Mouse (Mus musculus) E14TG2a.4 (cell line): ENCODE measurements around the gene Khnyn.

Experiments
- CTCF ChIP-seq: conservative IDR thresholded peaks from 2 replicates; pipeline ENCODE4 v1.5.1; 2014; ENCODE audit warnings: low read length
- NANOG ChIP-seq: IDR thresholded peaks from 2 replicates; pipeline ENCODE4 v1.6.1; 2014; ENCODE audit warnings: borderline replicate concordance, low read length, mixed read lengths
- POU5F1 ChIP-seq: IDR thresholded peaks from 2 replicates; pipeline ENCODE4 v1.6.1; 2014; ENCODE audit warnings: low read length, borderline replicate concordance

- TF ChIP-seq CTCF (no peak), NANOG (no peak), POU5F1 (no peak)
These were observed 16.3 kb upstream of the Khnyn start for GRCm38 (mm10) chr14:55868230-55869026.
